Mouse (Mus musculus): Measurements from ENCODE around the gene Prlr.

- TF ChIP-seq CTCF (IDR thresholded peaks at IDR 0.05; ENCODE audit: extremely low read depth, insufficient read depth, low read length): no peak
- no peak for TF ChIP-seq POLR2A (IDR thresholded peaks at IDR 0.05; ENCODE audit: extremely low read depth, insufficient read depth, low read length)
These were observed 104.5 kb downstream of the Prlr start for GRCm38 (mm10) chr15:10281546-10281945.
